Mouse (Mus musculus) C2C12 (cell line): ENCODE data around the gene Kbtbd13. TPM values are rescaled to one million over a fixed set of nuclear protein-coding genes. Genes with fewer than 3 reads are reported as not detected.
A peak's percentile ranks its signal among the peaks of the same experiment; 100 is the strongest.

Experiments used
- H3K27me3 ChIP-seq: one replicate; pipeline ENCODE4 v1.6.1; 2011; ENCODE audit not compliant: control insufficient read depth, insufficient read depth, insufficient read length
- H3K36me3 ChIP-seq: one replicate; pipeline ENCODE4 v1.6.1; 2011; ENCODE audit not compliant: control insufficient read depth, insufficient read depth
- H3K4me3 ChIP-seq: one replicate; pipeline ENCODE4 v1.5.1; 2011; ENCODE audit warnings: mild to moderate bottlenecking, control low read depth; ENCODE audit not compliant: poor library complexity, insufficient read depth, severe bottlenecking
- H3K79me2 ChIP-seq: one replicate; pipeline ENCODE4 v1.6.1; 2011; ENCODE audit not compliant: control insufficient read depth, insufficient read depth
- H3K79me3 ChIP-seq: one replicate; pipeline ENCODE4 v1.6.1; 2011; ENCODE audit warnings: low read depth, control low read depth
- H3ac ChIP-seq: one replicate; pipeline ENCODE3; 2011; ENCODE audit warnings: low read depth; ENCODE audit not compliant: control insufficient read depth, insufficient read length
- CEBPB ChIP-seq: IDR thresholded peaks from one replicate; pipeline ENCODE4 v1.6.1; 2011; ENCODE audit warnings: low read depth, mild to moderate bottlenecking, control low read depth, moderate library complexity
- CTCF ChIP-seq: IDR thresholded peaks from one replicate; pipeline ENCODE4 v1.5.1; 2011; ENCODE audit not compliant: control insufficient read depth, insufficient read depth, insufficient read length
- FOSL1 ChIP-seq: IDR thresholded peaks from one replicate; pipeline ENCODE4 v1.8.0; 2011; ENCODE audit warnings: mild to moderate bottlenecking, low read length; ENCODE audit not compliant: poor library complexity, insufficient read depth, severe bottlenecking
- MAX ChIP-seq: IDR thresholded peaks from one replicate; pipeline ENCODE4 v1.6.1; 2011; ENCODE audit warnings: mild to moderate bottlenecking, control low read depth
- MYOD1 ChIP-seq: IDR thresholded peaks from one replicate; pipeline ENCODE4 v1.6.1; 2011; ENCODE audit warnings: low read depth; ENCODE audit not compliant: control insufficient read depth, insufficient read length
- MYOG ChIP-seq: IDR thresholded peaks from one replicate; pipeline ENCODE4 v1.6.1; 2011; ENCODE audit not compliant: control insufficient read depth, insufficient read length; ENCODE audit errors: extremely low read depth
- USF1 ChIP-seq: IDR thresholded peaks from one replicate; pipeline ENCODE4 v1.6.1; 2011; ENCODE audit warnings: low read depth, mild to moderate bottlenecking, control low read depth, moderate library complexity
- polyA plus RNA-seq: library from polyadenylated mRNA; unstranded; fragments of >200 nt; fragmentation: generic; extraction: Trizol; gene quantifications from one replicate; pipeline ENCODE4 v1.2.1, GENCODE M21; 2012; ENCODE audit warnings: missing spikeins

Gene Kbtbd13
- polyA plus RNA-seq, 1 experiment: not detected

DNA sequence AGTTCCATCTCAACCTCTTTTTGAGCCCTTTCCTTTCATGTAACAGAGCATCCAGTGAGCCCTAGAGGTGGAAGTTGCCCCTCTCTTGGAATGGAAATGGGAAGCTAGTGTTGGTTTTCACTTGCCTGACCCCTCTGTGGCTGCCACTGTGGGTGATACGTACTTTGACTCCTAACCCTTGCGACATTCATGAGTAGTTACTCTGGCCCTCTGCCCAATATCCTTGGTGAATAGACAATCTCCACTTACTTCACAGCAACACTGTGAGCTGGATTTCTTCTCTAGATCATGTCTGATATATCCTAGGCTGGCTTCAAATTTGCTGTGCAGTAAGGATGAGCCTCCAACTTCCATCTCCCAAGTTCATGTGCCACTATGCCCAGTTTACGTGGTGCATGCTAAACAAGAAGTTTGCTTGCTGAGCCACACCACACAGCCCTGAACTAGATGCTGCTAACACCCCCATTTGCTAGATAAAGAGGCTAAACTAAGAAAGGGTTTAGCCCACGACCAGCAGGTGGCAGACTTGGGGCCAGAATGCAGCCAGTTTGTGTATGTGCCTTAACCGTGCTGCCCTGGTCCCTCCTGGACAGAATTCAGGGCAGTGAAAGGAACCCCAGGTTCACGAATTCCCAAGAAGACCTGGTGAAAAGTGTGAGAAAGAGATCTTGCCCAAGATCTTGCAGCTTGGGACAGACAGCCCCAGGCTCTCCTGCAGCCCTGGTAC is 1.3 kb upstream of the Kbtbd13 start:
- Histone ChIP-seq H3K79me3 (no peaks in the 10 kb centered on the region), H3K79me2 (no peaks in the 10 kb centered on the region), H3K4me3 (no peak overlapping the region), H3K36me3 (no peaks in the 10 kb centered on the region), H3ac (no peak overlapping the region), H3K27me3 (peaks cover 22% of the 10 kb centered on the region)
- TF ChIP-seq CTCF: peak; percentile 67
- TF ChIP-seq MAX: no peak

GRCm38 (mm10) chr9:65390752-65391612 is 470 bp downstream of the Kbtbd13 start:
- no peak overlapping the region for H3ac ChIP-seq
- TF ChIP-seq CEBPB (no peak), MAX (no peak), MYOD1 (no peak), CTCF (no peak), FOSL1 (no peak), MYOG (no peak), USF1 (no peak)
- no peaks in the 10 kb centered on the region for H3K79me3 ChIP-seq
- no peaks in the 10 kb centered on the region for H3K36me3 ChIP-seq
- H3K27me3 ChIP-seq: peaks cover 22% of the 10 kb centered on the region
- no peak overlapping the region for H3K4me3 ChIP-seq
- H3K79me2 ChIP-seq: no peaks in the 10 kb centered on the region

- no peak overlapping the region for H3ac ChIP-seq
- H3K79me2 ChIP-seq: no peaks in the 10 kb centered on the region
- peaks cover 20% of the 10 kb centered on the region for H3K27me3 ChIP-seq
- TF ChIP-seq CEBPB (no peak), USF1 (no peak), CTCF (no peak), FOSL1 (no peak), MAX (no peak), MYOG (no peak), MYOD1 (no peak)
- H3K79me3 ChIP-seq: no peaks in the 10 kb centered on the region
- H3K4me3 ChIP-seq: no peak overlapping the region
- no peaks in the 10 kb centered on the region for H3K36me3 ChIP-seq
Observed at GRCm38 (mm10) chr9:65386373-65387140, 4.9 kb downstream of the Kbtbd13 start.

- Histone ChIP-seq H3K36me3 (peaks cover 5% of the 10 kb centered on the region), H3K4me3 (no peak overlapping the region), H3ac (no peak overlapping the region), H3K27me3 (no peaks in the 10 kb centered on the region), H3K79me2 (no peaks in the 10 kb centered on the region), H3K79me3 (no peaks in the 10 kb centered on the region)
- TF ChIP-seq MYOG (no peak), FOSL1 (no peak), CTCF (no peak), CEBPB (no peak), USF1 (no peak), MAX (no peak), MYOD1 (no peak)
Observed at GRCm38 (mm10) chr9:65384276-65384675, 7.2 kb downstream of the Kbtbd13 start.

DNA sequence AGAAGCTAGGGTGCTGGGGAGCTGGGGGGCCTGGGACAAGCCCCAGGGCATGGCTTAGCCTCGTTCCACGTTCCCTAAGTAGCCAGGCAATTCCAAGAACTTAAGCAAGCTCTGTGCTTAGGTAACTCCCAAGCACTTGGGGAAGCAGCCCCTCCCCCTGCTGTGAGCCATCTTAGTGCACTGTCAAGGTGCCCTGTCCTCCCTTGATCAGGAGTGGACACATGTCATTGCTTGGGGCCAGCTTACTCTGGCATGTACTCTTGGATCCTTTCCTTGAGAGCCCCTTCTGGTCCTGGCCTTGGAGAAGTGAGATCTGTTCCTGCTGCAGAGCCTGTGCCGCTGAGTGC is 8.7 kb downstream of the Kbtbd13 start:
- no peak overlapping the region for H3ac ChIP-seq
- TF ChIP-seq FOSL1 (no peak), MAX (no peak), MYOG (no peak), CEBPB (no peak), CTCF (no peak), MYOD1 (no peak), USF1 (no peak)
- H3K4me3 ChIP-seq: no peak overlapping the region
- no peaks in the 10 kb centered on the region for H3K79me3 ChIP-seq
- no peaks in the 10 kb centered on the region for H3K27me3 ChIP-seq
- peaks cover 5% of the 10 kb centered on the region for H3K36me3 ChIP-seq
- H3K79me2 ChIP-seq: no peaks in the 10 kb centered on the region
